Mouse (Mus musculus) heart, embryonic 12.5 days (tissue): ENCODE measurements around the gene Acer1. TPM values are rescaled to one million over a fixed set of nuclear protein-coding genes. Genes with fewer than 3 reads are reported as not detected.
A peak's percentile ranks its signal among the peaks of the same experiment; 100 is the strongest.

Experiments
- ATAC-seq: fragments of 200-750 bp; cut with Nextera tagmentation; 2 replicates; pipeline ENCODE4 v1.8.0; 2017; ENCODE audit warnings: moderate TSS enrichment, moderate library complexity; ENCODE audit not compliant: insufficient number of reproducible peaks, low FRiP score
- H3K27ac ChIP-seq: fragments of 300-500 bp; sonication (generic); 2 replicates; pipeline ENCODE4 v1.5.1; 2016; ENCODE audit warnings: mild to moderate bottlenecking, moderate library complexity; ENCODE audit not compliant: poor library complexity, severe bottlenecking
- H3K27me3 ChIP-seq: fragments of 300-500 bp; sonication (generic); replicated peaks from 2 replicates; pipeline ENCODE4 v1.6.1; 2016; ENCODE audit warnings: mild to moderate bottlenecking, moderate library complexity
- H3K36me3 ChIP-seq: fragments of 300-500 bp; sonication (generic); 2 replicates; pipeline ENCODE4 v1.6.1; 2016; ENCODE audit warnings: mild to moderate bottlenecking, moderate library complexity
- H3K4me1 ChIP-seq: fragments of 300-500 bp; sonication (generic); replicated peaks from 2 replicates; pipeline ENCODE4 v1.6.1; 2016; ENCODE audit warnings: mild to moderate bottlenecking
- H3K4me2 ChIP-seq: fragments of 300-500 bp; sonication (generic); 2 replicates; pipeline ENCODE4 v1.6.1; 2016; ENCODE audit warnings: mild to moderate bottlenecking, moderate library complexity
- H3K4me3 ChIP-seq: fragments of 300-500 bp; sonication (generic); 2 replicates; pipeline ENCODE4 v1.5.1; 2016; ENCODE audit warnings: mild to moderate bottlenecking
- H3K9ac ChIP-seq: fragments of 300-500 bp; sonication (generic); 2 replicates; pipeline ENCODE4 v1.6.1; 2016; ENCODE audit warnings: mild to moderate bottlenecking, moderate library complexity
- H3K9me3 ChIP-seq: fragments of 300-500 bp; sonication (generic); replicated peaks from 2 replicates; pipeline ENCODE4 v1.6.1; 2016; ENCODE audit warnings: mild to moderate bottlenecking, moderate library complexity
- WGBS: fragments of 180-500 bp; shearing (Covaris S2); methylation state at CpG from one replicate; pipeline ENCODE4 v1.1.7; 2016; 5-methylcytosine and 5-hydroxymethylcytosine counted together
- polyA plus RNA-seq: library from polyadenylated mRNA; unstranded; fragments of >200 nt; fragmentation: Nextera tagmentation; extraction: Ambion mirVana; gene quantifications from 2 replicates; pipeline ENCODE4 v1.2.1, GENCODE M21; 2016

Gene Acer1
- polyA plus RNA-seq = not detected in 2 replicates

- Histone ChIP-seq H3K4me2 (no peak within 1 kb of the TSS), H3K27ac (no peak within 1 kb of the TSS), H3K9ac (no peak within 1 kb of the TSS), H3K36me3 (no peaks in the 10 kb centered on the region), H3K4me1 (no peaks in the 10 kb centered on the region), H3K4me3 (no peak within 1 kb of the TSS), H3K9me3 (no peaks in the 10 kb centered on the region), H3K27me3 (no peaks in the 10 kb centered on the region)
- 57% methylated on average over 5 of the region's 5 CpGs for WGBS
- ATAC-seq = no peak
Measured at GRCm38 (mm10) chr17:56982013-56982412, at the start of gene Acer1. Gene Acer1, minus strand, starts transcription at chr17:56982126.

DNA sequence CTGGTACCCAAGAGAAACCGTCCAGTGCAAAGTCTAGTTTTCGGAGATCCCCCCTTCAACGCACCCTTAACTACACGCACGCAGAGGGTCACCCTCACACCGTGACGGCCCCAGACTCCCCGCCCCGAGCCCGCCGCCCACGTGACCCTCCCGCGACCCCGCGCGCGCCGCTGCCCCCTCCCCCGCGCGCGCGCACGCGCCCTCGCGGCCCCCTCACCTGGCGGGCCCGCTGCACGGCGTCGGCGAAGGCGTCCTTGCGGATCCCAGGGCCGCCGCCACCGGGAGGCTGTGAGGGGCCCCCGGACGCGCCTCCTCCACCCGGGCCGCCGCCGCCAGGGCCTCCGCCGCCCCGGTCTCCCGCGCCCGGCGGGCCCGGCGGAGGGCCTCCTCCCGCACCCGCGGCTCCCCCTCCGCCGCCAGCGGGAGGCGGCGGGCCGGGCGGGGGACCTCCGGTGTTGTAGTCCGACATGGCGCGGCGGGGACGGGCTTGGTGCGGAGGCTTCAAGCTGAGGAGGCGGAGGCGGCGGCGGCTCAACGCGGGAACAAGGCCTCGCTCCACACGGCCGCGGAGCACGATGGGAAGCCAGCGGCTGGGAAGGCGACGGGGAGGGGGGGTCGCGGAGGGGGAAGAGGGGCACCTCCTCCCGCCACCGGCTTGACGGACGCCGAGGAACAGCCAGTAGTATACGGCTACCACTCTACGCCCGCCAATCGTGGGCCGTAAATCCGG, 49.2 kb upstream of the Acer1 start, which contains the start of gene Khsrp:
Gene Khsrp (minus strand): TSS at position 592 of the 730 bp plus-strand sequence.
- peak within 1 kb of the TSS; percentile 99 for H3K4me2 ChIP-seq
- under 1% methylated on average over 80 of the region's 99 CpGs for WGBS
- ATAC-seq = no peak
- H3K9me3 ChIP-seq = no peaks in the 10 kb centered on the region
- H3K4me1 ChIP-seq = peaks cover 26% of the 10 kb centered on the region
- H3K36me3 ChIP-seq = peaks cover 27% of the 10 kb centered on the region
- peak within 1 kb of the TSS; percentile 100 for H3K9ac ChIP-seq
- 0 out of 2 replicates have a peak, but pooled peaks cover 8% of the 10 kb centered on the region for H3K27me3 ChIP-seq
- H3K27ac ChIP-seq = peak within 1 kb of the TSS; percentile 96
- peak within 1 kb of the TSS; percentile 96 for H3K4me3 ChIP-seq

DNA sequence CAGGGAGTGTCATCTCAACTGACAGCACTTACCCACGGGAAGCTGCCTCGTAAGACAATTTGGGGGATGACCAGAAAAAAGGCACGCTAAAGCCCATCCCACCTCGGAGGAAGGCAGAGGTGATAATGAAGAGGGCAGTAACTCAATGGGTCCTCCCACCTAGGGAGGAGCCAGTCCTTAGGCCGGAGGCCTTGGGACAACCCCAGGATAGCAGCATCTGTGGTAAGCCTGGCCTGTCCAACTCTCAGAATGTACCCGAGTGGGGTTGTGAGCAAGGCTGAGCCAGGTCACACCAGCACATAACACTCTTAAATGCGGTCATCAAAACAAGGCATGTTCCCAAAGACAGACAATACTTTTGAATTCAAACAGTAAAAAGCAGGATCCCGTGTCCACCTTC, 47.8 kb upstream of the Acer1 start:
- Histone ChIP-seq H3K27me3 (no peaks in the 10 kb centered on the region), H3K9ac (peak overlapping the region; percentile 100), H3K9me3 (no peaks in the 10 kb centered on the region), H3K4me1 (peaks cover 26% of the 10 kb centered on the region), H3K27ac (0 out of 2 replicates have a peak overlapping the region, but pooled peaks have one; percentile 96), H3K36me3 (peaks cover 41% of the 10 kb centered on the region), H3K4me2 (peak overlapping the region; percentile 99), H3K4me3 (peak overlapping the region; percentile 96)
- WGBS = 24% methylated on average over 8 of the region's 8 CpGs
- no peak for ATAC-seq

DNA sequence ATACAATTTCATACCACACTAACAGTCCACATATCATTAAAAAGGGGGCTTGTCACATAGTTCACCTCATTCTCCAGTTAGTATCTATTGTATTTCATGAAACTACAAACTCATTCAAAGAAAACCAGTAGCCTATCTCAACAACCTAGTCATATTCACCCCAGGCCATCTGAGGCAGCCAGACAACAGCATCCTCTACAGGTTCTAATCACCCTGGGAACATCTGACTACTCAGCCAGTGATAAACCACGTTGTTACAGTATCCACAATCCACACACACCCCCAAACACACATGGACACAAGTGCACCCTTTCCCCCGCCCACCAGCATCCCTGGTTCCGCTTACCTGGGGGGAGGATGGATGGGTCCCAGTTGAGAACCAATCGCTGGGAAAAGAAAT, 45.5 kb upstream of the Acer1 start:
- ATAC-seq = no peak
- no peak overlapping the region for H3K4me2 ChIP-seq
- H3K9me3 ChIP-seq = no peaks in the 10 kb centered on the region
- H3K9ac ChIP-seq = no peak overlapping the region
- WGBS = 80% methylated on average over 4 of the region's 4 CpGs
- H3K27me3 ChIP-seq = no peaks in the 10 kb centered on the region
- H3K4me3 ChIP-seq = no peak overlapping the region
- H3K27ac ChIP-seq = no peak overlapping the region
- peaks cover 21% of the 10 kb centered on the region for H3K4me1 ChIP-seq
- peaks cover 63% of the 10 kb centered on the region for H3K36me3 ChIP-seq

DNA sequence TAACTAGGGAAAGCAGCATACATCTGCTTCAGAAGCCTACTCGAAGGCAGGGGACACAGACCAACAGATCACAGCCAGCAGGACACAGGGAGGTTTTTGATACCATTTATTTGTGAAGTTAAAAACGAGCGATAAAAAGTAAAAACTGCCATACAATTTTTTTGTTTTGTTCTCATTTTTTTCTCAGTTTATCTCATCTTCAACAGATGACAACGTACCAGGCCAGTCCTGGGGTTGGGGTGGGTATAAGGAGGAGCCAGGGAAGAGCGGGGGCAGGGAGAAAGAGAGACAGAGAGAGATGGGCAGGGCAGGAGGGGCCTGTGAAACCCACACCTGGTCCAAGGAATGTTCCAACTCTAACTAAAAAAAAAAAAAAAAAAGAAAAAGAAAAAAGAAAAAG, 39.0 kb upstream of the Acer1 start:
- 83% methylated on average over 5 of the region's 5 CpGs for WGBS
- no peaks in the 10 kb centered on the region for H3K4me1 ChIP-seq
- H3K27me3 ChIP-seq = no peaks in the 10 kb centered on the region
- no peak for ATAC-seq
- H3K27ac ChIP-seq = no peak overlapping the region
- no peak overlapping the region for H3K4me3 ChIP-seq
- peaks cover 65% of the 10 kb centered on the region for H3K36me3 ChIP-seq
- no peak overlapping the region for H3K9ac ChIP-seq
- no peaks in the 10 kb centered on the region for H3K9me3 ChIP-seq
- no peak overlapping the region for H3K4me2 ChIP-seq

GRCm38 (mm10) chr17:57019693-57020092, 37.8 kb upstream of the Acer1 start:
- H3K27me3 ChIP-seq = no peaks in the 10 kb centered on the region
- H3K9me3 ChIP-seq = no peaks in the 10 kb centered on the region
- H3K4me2 ChIP-seq = no peak overlapping the region
- H3K27ac ChIP-seq = no peak overlapping the region
- peaks cover 52% of the 10 kb centered on the region for H3K36me3 ChIP-seq
- 78% methylated on average over 2 of the region's 2 CpGs for WGBS
- ATAC-seq = no peak
- no peaks in the 10 kb centered on the region for H3K4me1 ChIP-seq
- no peak overlapping the region for H3K4me3 ChIP-seq
- no peak overlapping the region for H3K9ac ChIP-seq

- WGBS = 69% methylated on average over 13 of the region's 13 CpGs
- peaks cover 15% of the 10 kb centered on the region for H3K4me1 ChIP-seq
- no peak overlapping the region; the same call in 1 of the 2 replicates for H3K27ac ChIP-seq
- peaks cover 21% of the 10 kb centered on the region for H3K36me3 ChIP-seq
- no peaks in the 10 kb centered on the region for H3K27me3 ChIP-seq
- H3K4me3 ChIP-seq = peak overlapping the region; percentile 86
- ATAC-seq = no peak
- H3K9ac ChIP-seq = peak overlapping the region; percentile 84; the same call in 1 of the 2 replicates
- H3K4me2 ChIP-seq = peak overlapping the region; percentile 93
- H3K9me3 ChIP-seq = no peaks in the 10 kb centered on the region
Measured at GRCm38 (mm10) chr17:57012245-57012795, 30.4 kb upstream of the Acer1 start.

- Histone ChIP-seq H3K9ac (peak within 1 kb of the TSS; percentile 87), H3K27ac (peak within 1 kb of the TSS; percentile 75), H3K9me3 (no peaks in the 10 kb centered on the region), H3K36me3 (peaks cover 29% of the 10 kb centered on the region), H3K4me3 (peak within 1 kb of the TSS; percentile 86), H3K27me3 (no peaks in the 10 kb centered on the region), H3K4me2 (peak within 1 kb of the TSS; percentile 93), H3K4me1 (peaks cover 15% of the 10 kb centered on the region)
- ATAC-seq = peak; percentile 93
- WGBS = under 1% methylated on average over 51 of the region's 51 CpGs
Measured at GRCm38 (mm10) chr17:57011236-57012141, 29.6 kb upstream of the Acer1 start, which contains the start of the genes Gtf2f1 and Gm17949. Gene Gtf2f1, minus strand, starts transcription at chr17:57011288. Gene Gm17949, plus strand, starts transcription at chr17:57011469.

- H3K4me1 ChIP-seq = peaks cover 15% of the 10 kb centered on the region
- WGBS = under 1% methylated on average over 19 of the region's 19 CpGs
- H3K27ac ChIP-seq = peak overlapping the region; percentile 75
- peaks cover 35% of the 10 kb centered on the region for H3K36me3 ChIP-seq
- no peaks in the 10 kb centered on the region for H3K27me3 ChIP-seq
- peak; percentile 58 for ATAC-seq
- peak overlapping the region; percentile 86 for H3K4me3 ChIP-seq
- H3K9ac ChIP-seq = peak overlapping the region; percentile 87
- no peaks in the 10 kb centered on the region for H3K9me3 ChIP-seq
- H3K4me2 ChIP-seq = peak overlapping the region; percentile 93
Measured at GRCm38 (mm10) chr17:57010911-57011235, 28.9 kb upstream of the Acer1 start.

- H3K4me2 ChIP-seq = no peak overlapping the region
- peaks cover 20% of the 10 kb centered on the region for H3K4me1 ChIP-seq
- no peaks in the 10 kb centered on the region for H3K27me3 ChIP-seq
- no peak overlapping the region for H3K4me3 ChIP-seq
- H3K27ac ChIP-seq = no peak overlapping the region
- no peak for ATAC-seq
- peaks cover 70% of the 10 kb centered on the region for H3K36me3 ChIP-seq
- 92% methylated on average over 13 of the region's 13 CpGs for WGBS
- H3K9me3 ChIP-seq = no peaks in the 10 kb centered on the region
- H3K9ac ChIP-seq = no peak overlapping the region
Measured at GRCm38 (mm10) chr17:57007137-57007905, 25.4 kb upstream of the Acer1 start.
